Mouse (Mus musculus): ENCODE results near the gene Mapk14. TPM values are rescaled to one million over a fixed set of nuclear protein-coding genes. Genes with fewer than 3 reads are reported as not detected.

The Mapk14 gene
- total and polyA plus RNA-seq, 2 experiments from 2014 or later: 19.0 to 40.5 TPM

DNA sequence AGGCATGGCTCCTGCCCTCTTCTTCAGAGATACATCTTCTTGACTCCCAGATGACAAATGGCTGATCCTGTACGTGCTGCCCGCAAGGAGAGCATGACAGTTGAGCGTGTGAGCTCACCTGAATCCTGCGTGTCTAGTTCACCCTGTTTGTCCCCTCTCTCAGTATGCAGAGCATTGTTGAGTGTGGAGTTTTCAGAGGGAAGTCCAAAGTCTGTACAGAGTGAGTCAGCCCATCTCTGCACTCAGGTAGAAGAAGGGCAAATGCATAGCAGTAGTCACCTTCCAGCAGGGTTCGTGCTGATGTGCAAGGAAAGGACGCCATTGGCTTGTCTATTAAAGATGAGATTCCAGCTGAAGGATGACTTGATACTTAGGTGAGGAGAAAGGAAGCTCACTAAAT, 48.1 kb downstream of the Mapk14 start:
- Histone ChIP-seq H3K4me3 (ENCODE audit: low read depth, low read length) (no peak overlapping the region), H3K4me2 (ENCODE audit: low read depth, low read length, poor library complexity, severe bottlenecking) (no peak overlapping the region), H3K36me3 (ENCODE audit: insufficient read depth, low read length) (peaks cover 39% of the 10 kb centered on the region), H3K27me3 (ENCODE audit: insufficient read depth, low read length) (no peaks in the 10 kb centered on the region), H3K4me1 (ENCODE audit: insufficient read depth, low read length) (no peaks in the 10 kb centered on the region), H3K9ac (replicated peaks; ENCODE audit: low read length, poor library complexity, severe bottlenecking) (no peak overlapping the region), H3K27ac (ENCODE audit: low read depth, low read length) (no peak overlapping the region), H3K9me3 (ENCODE audit: low read length) (no peaks in the 10 kb centered on the region)
- ATAC-seq (ENCODE audit: low FRiP score): no peak
- no peak for DNase-seq (ENCODE audit: low spot score)
- no peak for TF ChIP-seq CTCF (IDR thresholded peaks at IDR 0.05)
- 98% methylated on average over 6 of the region's 6 CpGs for WGBS

DNA sequence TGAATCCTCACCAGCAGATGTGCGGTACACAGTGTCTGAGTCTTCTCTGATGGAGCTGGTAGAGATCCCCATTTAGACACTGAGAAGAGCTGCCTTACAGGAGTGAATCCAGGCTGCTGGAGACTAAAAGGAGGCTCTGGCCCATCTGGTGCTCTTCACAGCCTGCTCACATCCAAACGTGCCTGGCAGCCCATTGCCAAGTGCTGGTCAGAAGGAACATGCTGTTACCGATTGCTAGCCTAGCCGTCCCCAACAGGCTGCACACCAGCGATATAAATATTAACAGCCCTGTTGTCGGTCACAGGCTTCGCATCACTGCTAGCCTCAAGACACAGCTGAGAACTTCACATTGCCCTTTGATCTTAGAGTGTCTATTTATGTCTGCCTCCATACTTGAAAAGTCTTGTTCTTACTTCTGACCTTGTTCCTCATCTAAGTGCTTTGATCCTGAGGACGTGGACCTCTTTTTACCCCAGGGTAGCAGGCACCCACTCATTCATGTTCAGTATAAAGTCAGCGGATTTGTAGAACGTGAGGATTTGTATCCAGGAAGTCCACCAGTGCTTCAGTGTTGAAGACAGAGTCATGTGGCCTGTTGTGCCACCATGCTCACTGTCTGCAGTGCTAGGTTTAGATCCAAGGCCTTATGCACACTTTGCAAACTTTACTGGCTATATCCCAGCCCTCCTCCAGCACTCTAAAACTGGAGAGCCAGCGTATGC, 52.2 kb downstream of the Mapk14 start:
- DNase-seq (ENCODE audit: low spot score) (no peak), ATAC-seq (ENCODE audit: low FRiP score) (no peak)
- 95% methylated on average over 11 of the region's 11 CpGs for WGBS
- Histone ChIP-seq H3K9me3 (ENCODE audit: low read length) (no peaks in the 10 kb centered on the region), H3K27me3 (ENCODE audit: insufficient read depth, low read length) (no peaks in the 10 kb centered on the region), H3K27ac (ENCODE audit: low read depth, low read length) (no peak overlapping the region), H3K4me3 (ENCODE audit: low read depth, low read length) (no peak overlapping the region), H3K4me2 (ENCODE audit: low read depth, low read length, poor library complexity, severe bottlenecking) (no peak overlapping the region), H3K9ac (replicated peaks; ENCODE audit: low read length, poor library complexity, severe bottlenecking) (no peak overlapping the region), H3K4me1 (ENCODE audit: insufficient read depth, low read length) (no peaks in the 10 kb centered on the region), H3K36me3 (ENCODE audit: insufficient read depth, low read length) (peaks cover 68% of the 10 kb centered on the region)
- no peak for TF ChIP-seq CTCF (IDR thresholded peaks at IDR 0.05)

DNA sequence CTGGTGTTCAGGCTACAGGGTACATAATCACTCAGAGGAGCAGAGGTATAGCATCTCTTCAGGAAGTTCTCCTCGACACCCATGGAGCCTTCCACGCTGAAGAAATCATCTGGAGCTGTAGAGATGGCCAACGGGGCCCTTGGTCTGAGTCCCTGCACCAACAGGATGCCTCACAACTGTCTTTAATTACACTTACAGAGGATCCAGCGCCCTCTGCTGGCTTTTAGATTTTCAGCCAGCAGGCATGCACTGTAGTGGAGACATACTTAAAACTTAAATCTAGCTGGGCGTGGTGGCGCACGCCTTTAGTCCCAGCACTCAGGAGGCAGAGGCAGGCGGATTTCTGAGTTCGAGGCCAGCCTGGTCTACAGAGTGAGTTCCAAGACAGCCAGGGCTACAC, 52.8 kb downstream of the Mapk14 start:
- WGBS: 92% methylated on average over 9 of the region's 9 CpGs
- no peak overlapping the region for H3K9ac ChIP-seq (replicated peaks; ENCODE audit: low read length, poor library complexity, severe bottlenecking)
- H3K4me1 ChIP-seq (ENCODE audit: insufficient read depth, low read length): no peaks in the 10 kb centered on the region
- H3K4me3 ChIP-seq (ENCODE audit: low read depth, low read length): no peak overlapping the region
- DNase-seq (ENCODE audit: low spot score) (no peak), ATAC-seq (ENCODE audit: low FRiP score) (no peak)
- peak; percentile 38 for TF ChIP-seq CTCF (IDR thresholded peaks at IDR 0.05)
- H3K27ac ChIP-seq (ENCODE audit: low read depth, low read length): no peak overlapping the region
- H3K27me3 ChIP-seq (ENCODE audit: insufficient read depth, low read length): no peaks in the 10 kb centered on the region
- H3K9me3 ChIP-seq (ENCODE audit: low read length): no peaks in the 10 kb centered on the region
- H3K36me3 ChIP-seq (ENCODE audit: insufficient read depth, low read length): peaks cover 74% of the 10 kb centered on the region
- no peak overlapping the region for H3K4me2 ChIP-seq (ENCODE audit: low read depth, low read length, poor library complexity, severe bottlenecking)

DNA sequence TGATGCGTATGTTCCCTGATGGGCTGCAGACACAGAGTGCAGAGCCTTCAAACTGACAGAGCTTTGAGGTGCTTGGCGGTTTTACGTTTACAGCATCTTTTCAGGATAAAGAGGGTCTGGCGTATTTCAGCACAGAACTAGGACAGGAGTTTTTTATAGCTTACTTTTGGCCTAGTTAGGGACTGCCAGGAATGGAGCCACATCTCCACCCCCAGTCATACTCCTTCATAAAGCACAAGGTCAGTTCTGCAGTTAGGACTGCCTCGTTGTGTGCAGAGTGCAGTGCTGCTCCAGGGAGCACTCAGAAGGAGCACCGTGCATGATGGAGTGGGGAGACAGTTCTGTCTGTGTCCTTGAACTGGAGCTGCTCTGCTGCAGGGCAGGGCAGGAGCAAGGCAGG, 54.6 kb downstream of the Mapk14 start:
- H3K9me3 ChIP-seq (ENCODE audit: low read length): no peaks in the 10 kb centered on the region
- ATAC-seq (ENCODE audit: low FRiP score) (no peak), DNase-seq (ENCODE audit: low spot score) (no peak)
- no peak overlapping the region for H3K4me2 ChIP-seq (ENCODE audit: low read depth, low read length, poor library complexity, severe bottlenecking)
- WGBS: 90% methylated on average over 6 of the region's 6 CpGs
- H3K4me1 ChIP-seq (ENCODE audit: insufficient read depth, low read length): no peaks in the 10 kb centered on the region
- no peak overlapping the region for H3K4me3 ChIP-seq (ENCODE audit: low read depth, low read length)
- H3K9ac ChIP-seq (replicated peaks; ENCODE audit: low read length, poor library complexity, severe bottlenecking): no peak overlapping the region
- H3K36me3 ChIP-seq (ENCODE audit: insufficient read depth, low read length): peaks cover 65% of the 10 kb centered on the region
- no peak for TF ChIP-seq CTCF (IDR thresholded peaks at IDR 0.05)
- H3K27me3 ChIP-seq (ENCODE audit: insufficient read depth, low read length): no peaks in the 10 kb centered on the region
- no peak overlapping the region for H3K27ac ChIP-seq (ENCODE audit: low read depth, low read length)

DNA sequence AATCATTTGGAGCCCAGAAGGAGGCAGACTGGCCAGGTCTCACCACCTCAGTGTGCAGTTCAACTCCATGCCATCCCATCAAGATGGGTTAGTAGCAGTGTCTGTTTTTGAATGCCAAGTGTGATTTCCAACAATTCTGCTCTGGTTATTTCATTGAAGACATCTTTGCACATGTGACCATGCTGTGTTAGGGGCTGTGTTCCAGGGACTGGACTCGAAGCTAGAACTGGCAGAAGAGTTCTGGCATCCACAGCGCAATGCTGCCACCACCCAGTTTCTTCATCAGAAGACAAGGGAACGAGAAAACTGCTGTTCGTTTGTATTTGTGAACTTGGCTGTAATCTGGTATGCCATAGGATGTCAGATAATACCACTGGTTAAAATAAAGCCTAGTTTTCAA, 56.9 kb downstream of the Mapk14 start:
- no peak overlapping the region for H3K9ac ChIP-seq (replicated peaks; ENCODE audit: low read length, poor library complexity, severe bottlenecking)
- H3K27me3 ChIP-seq (ENCODE audit: insufficient read depth, low read length): no peaks in the 10 kb centered on the region
- 88% methylated on average over 4 of the region's 4 CpGs for WGBS
- DNase-seq (ENCODE audit: low spot score) (no peak), ATAC-seq (ENCODE audit: low FRiP score) (no peak)
- peaks cover 48% of the 10 kb centered on the region for H3K36me3 ChIP-seq (ENCODE audit: insufficient read depth, low read length)
- no peak overlapping the region for H3K4me3 ChIP-seq (ENCODE audit: low read depth, low read length)
- TF ChIP-seq CTCF (IDR thresholded peaks at IDR 0.05): no peak
- H3K4me1 ChIP-seq (ENCODE audit: insufficient read depth, low read length): no peaks in the 10 kb centered on the region
- H3K9me3 ChIP-seq (ENCODE audit: low read length): no peaks in the 10 kb centered on the region
- no peak overlapping the region for H3K27ac ChIP-seq (ENCODE audit: low read depth, low read length)
- no peak overlapping the region for H3K4me2 ChIP-seq (ENCODE audit: low read depth, low read length, poor library complexity, severe bottlenecking)

DNA sequence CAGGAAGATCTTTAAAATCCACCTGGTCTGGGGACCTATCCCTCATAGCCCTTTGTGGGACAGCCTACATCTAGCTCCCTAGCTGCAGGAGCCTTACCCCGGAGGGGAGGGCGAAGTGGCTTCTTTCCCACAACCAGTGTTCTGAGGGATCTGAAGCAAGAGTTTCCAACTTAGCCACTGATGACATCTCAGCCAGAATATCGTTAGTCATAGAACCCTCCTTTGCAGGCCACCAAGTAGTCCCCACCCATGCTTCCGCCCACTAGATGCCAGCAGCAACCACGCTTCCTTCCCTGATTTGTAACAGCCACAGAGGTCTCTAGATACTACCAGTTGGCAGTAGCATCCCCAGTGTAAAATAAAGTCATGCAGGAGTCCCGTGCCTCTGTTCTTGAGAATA, 59.5 kb downstream of the Mapk14 start:
- Histone ChIP-seq H3K36me3 (ENCODE audit: insufficient read depth, low read length) (peaks cover 29% of the 10 kb centered on the region), H3K4me1 (ENCODE audit: insufficient read depth, low read length) (no peaks in the 10 kb centered on the region), H3K9ac (replicated peaks; ENCODE audit: low read length, poor library complexity, severe bottlenecking) (no peak overlapping the region), H3K9me3 (ENCODE audit: low read length) (no peaks in the 10 kb centered on the region), H3K4me2 (ENCODE audit: low read depth, low read length, poor library complexity, severe bottlenecking) (no peak overlapping the region), H3K4me3 (ENCODE audit: low read depth, low read length) (no peak overlapping the region), H3K27me3 (ENCODE audit: insufficient read depth, low read length) (no peaks in the 10 kb centered on the region), H3K27ac (ENCODE audit: low read depth, low read length) (no peak overlapping the region)
- no peak for DNase-seq (ENCODE audit: low spot score)
- TF ChIP-seq CTCF (IDR thresholded peaks at IDR 0.05): no peak
- ATAC-seq (ENCODE audit: low FRiP score): no peak
- 88% methylated on average over 6 of the region's 6 CpGs for WGBS

Measured in midbrain, postnatal 0 days (tissue).